Comparison of ENCODE assay signal across 10 mouse cellular contexts in the genomic region with DNA sequence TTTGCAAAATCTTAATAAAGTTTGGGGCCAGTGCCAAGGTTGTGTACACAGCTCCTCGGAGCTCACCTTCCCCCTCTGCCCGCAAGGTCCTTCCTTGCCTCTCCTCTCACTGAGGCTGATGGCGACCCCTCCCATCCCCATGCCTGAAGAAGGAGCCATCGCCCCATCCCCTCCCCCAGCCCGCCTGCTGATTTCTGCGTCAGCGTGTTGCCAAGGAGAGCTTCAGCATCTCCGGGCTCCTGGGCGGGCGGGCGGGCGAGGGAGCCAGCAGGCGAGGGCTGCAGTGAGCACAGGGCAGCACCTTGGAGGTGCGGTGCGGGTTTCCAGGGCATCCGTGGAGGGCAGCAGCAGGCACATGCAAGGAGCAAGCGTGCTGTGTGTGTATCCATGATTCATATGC. TPM values are rescaled to one million over a fixed set of nuclear protein-coding genes. Genes with fewer than 3 reads are reported as not detected.
DNase-seq lines count a peak whose midpoint lies in the region; ATAC-seq and TF ChIP-seq lines count a peak whose summit lies in the region.
"Had no signal": no experiment of that assay in that cellular context is flagged by ENCODE, and none has a peak within 500 bp of the region (broad histone marks: within the 10 kb centered on the region; RNA-seq: fewer than 3 reads in every experiment).

No protein-coding gene starts in this region.

- ATAC-seq in forebrain, embryonic 12.5 days (ENCODE audit: low FRiP score), result peak; percentile 69

- peaks cover 22% of the 10 kb centered on the region for H3K36me3 ChIP-seq in forebrain, embryonic 12.5 days (replicated peaks)

- peak overlapping the region; percentile 57 for H3K4me2 ChIP-seq in forebrain, embryonic 12.5 days

- no peak overlapping the region for H3K27ac ChIP-seq in gastrocnemius, adult 2 months
- peak overlapping the region; percentile 57; the same call in 1 of the 2 replicates for H3K27ac ChIP-seq in forebrain, embryonic 12.5 days

- peak overlapping the region; percentile 54 for H3K4me3 ChIP-seq in gastrocnemius, adult 2 months
- H3K4me3 ChIP-seq in forebrain, embryonic 12.5 days (replicated peaks), result peak overlapping the region; percentile 20
- H3K4me3 ChIP-seq: erythroblast, embryonic 14.5 days had no signal

- 3% methylated on average over 17 of the region's 17 CpGs for WGBS in forebrain, embryonic 12.5 days

- no peaks in the 10 kb centered on the region for H3K9me3 ChIP-seq in forebrain, embryonic 12.5 days

- peak overlapping the region; percentile 21 for H3K9ac ChIP-seq in forebrain, embryonic 12.5 days

- DNase-seq in gastrocnemius, adult 2 months, result no peak
- no peak for DNase-seq in gastrocnemius, adult 8-10 months (ENCODE audit: low spot score in 2 of 2)
- peak; percentile 33 for DNase-seq in Muller cell, postnatal 12 days (ENCODE audit: inconsistent ontology term)
- DNase-seq in left cerebral cortex, postnatal 36 days (ENCODE audit: low spot score in 2 of 2), result peak; percentile 39 to 58
- DNase-seq in right cerebral cortex, adult 2 months (ENCODE audit: low spot score in 2 of 2), result peak; percentile 57 to 65
- no peak for DNase-seq in urinary bladder, adult 2 months (ENCODE audit: low spot score)
- DNase-seq in urinary bladder, postnatal 10 days (ENCODE audit: low spot score), result no peak

- no peaks in the 10 kb centered on the region for H3K27me3 ChIP-seq in forebrain, embryonic 12.5 days

- intact Hi-C loops in gastrocnemius, adult 2 months (cut with DNase I), result no loop called here
- intact Hi-C loops in left cerebral cortex, postnatal 36 days (cut with DNase I), result no loop called here

- H3K4me1 ChIP-seq in forebrain, embryonic 12.5 days, result peaks cover 41% of the 10 kb centered on the region

- TF ChIP-seq CTCF in gastrocnemius, adult 2 months (IDR thresholded peaks at IDR 0.05), result no peak

RNA-seq across cellular contexts. Expression of gene Gnaz, which starts 28.4 kb away (rescaled TPM):
- total RNA-seq in gastrocnemius, adult 2 months (2021), result under 1 TPM; 0.10 to 0.22 TPM
- under 1 TPM; 0.19 to 0.94 (median 0.37) TPM for total RNA-seq in gastrocnemius, adult 8-10 months (2022)
- polyA plus RNA-seq in forebrain, embryonic 12.5 days (2016; fragmentation: Nextera tagmentation; extraction: Ambion mirVana), result 14.0 and 18.5 TPM in 2 replicates
- total RNA-seq in left cerebral cortex, postnatal 36 days (2021), result 100 to 1,000 TPM; 120 to 122 TPM
- 10.8 and 14.1 TPM in 2 replicates for polyA plus RNA-seq in urinary bladder, adult 2 months (2012; rRNA removed)

RNA-seq across cellular contexts. Expression of gene Rsph14, which starts 37.0 kb away (rescaled TPM):
- total RNA-seq in gastrocnemius, adult 2 months (2021), result not detected
- total RNA-seq in gastrocnemius, adult 8-10 months (2022), result not detected
- 0.72 TPM in 1 of 2 replicates, not detected in the other for polyA plus RNA-seq in forebrain, embryonic 12.5 days (2016; fragmentation: Nextera tagmentation; extraction: Ambion mirVana)
- total RNA-seq in left cerebral cortex, postnatal 36 days (2021), result under 1 TPM; 0.32 to 0.35 TPM
- not detected in 2 replicates for polyA plus RNA-seq in urinary bladder, adult 2 months (2012; rRNA removed)
- total RNA-seq: CH12.LX had no signal
- polyA plus RNA-seq: erythroblast, embryonic 14.5 days had no signal

RNA-seq across cellular contexts. Expression of gene Rab36, which starts 41.5 kb away (rescaled TPM):
- under 1 TPM; 0.47 to 0.59 TPM for total RNA-seq in gastrocnemius, adult 2 months (2021)
- total RNA-seq in gastrocnemius, adult 8-10 months (2022), result 1 to 10 TPM in 1 of 4 experiments, under 1 TPM in 3; 0.10 to 1.0 (median 0.19) TPM
- polyA plus RNA-seq in forebrain, embryonic 12.5 days (2016; fragmentation: Nextera tagmentation; extraction: Ambion mirVana), result 12.2 and 13.5 TPM in 2 replicates
- 10 to 100 TPM; 29.0 to 38.5 TPM for total RNA-seq in left cerebral cortex, postnatal 36 days (2021)
- 8.2 and 11.2 TPM in 2 replicates for polyA plus RNA-seq in urinary bladder, adult 2 months (2012; rRNA removed)
- polyA plus RNA-seq: erythroblast, embryonic 14.5 days had no signal

Comparison
In these comparisons a context has a peak if more than half of its experiments do, and no peak if none do; other contexts are left out.
1. DNase-seq: peak in Muller cell, postnatal 12 days (single experiment), left cerebral cortex, postnatal 36 days (2 of 2) and right cerebral cortex, adult 2 months (2 of 2); none in gastrocnemius, adult 2 months (single experiment), gastrocnemius, adult 8-10 months (0 of 2), urinary bladder, adult 2 months (single experiment) and urinary bladder, postnatal 10 days (single experiment).
2. RNA of gene Gnaz, which starts 28.4 kb away (total RNA-seq): 120 to 122 TPM in left cerebral cortex, postnatal 36 days; 0.19 to 0.94 TPM in gastrocnemius, adult 8-10 months and 0.10 to 0.22 TPM in gastrocnemius, adult 2 months; every median in the first group is over 10 times any median in the second.
3. RNA of gene Rab36, which starts 41.5 kb away (total RNA-seq): 29.0 to 38.5 TPM in left cerebral cortex, postnatal 36 days; 0.47 to 0.59 TPM in gastrocnemius, adult 2 months and 0.10 to 1.0 TPM in gastrocnemius, adult 8-10 months; every median in the first group is over 10 times any median in the second.